Mouse (Mus musculus): ENCODE data around the gene Lama5.

The Lama5 gene

GRCm38 (mm10) chr2:180197323-180198037, 28.2 kb downstream of the Lama5 start:
- DNase-seq: no peak

GRCm38 (mm10) chr2:180196610-180197322, 28.9 kb downstream of the Lama5 start:
- no peak for DNase-seq

- DNase-seq: no peak
Measured at GRCm38 (mm10) chr2:180187362-180187761, 38.3 kb downstream of the Lama5 start.

- no peak for DNase-seq
Measured at GRCm38 (mm10) chr2:180185686-180186085, 40.0 kb downstream of the Lama5 start.

GRCm38 (mm10) chr2:180184752-180185109, 40.9 kb downstream of the Lama5 start:
- no peak for DNase-seq

GRCm38 (mm10) chr2:180184011-180184751, 41.5 kb downstream of the Lama5 start:
- no peak for DNase-seq

DNA sequence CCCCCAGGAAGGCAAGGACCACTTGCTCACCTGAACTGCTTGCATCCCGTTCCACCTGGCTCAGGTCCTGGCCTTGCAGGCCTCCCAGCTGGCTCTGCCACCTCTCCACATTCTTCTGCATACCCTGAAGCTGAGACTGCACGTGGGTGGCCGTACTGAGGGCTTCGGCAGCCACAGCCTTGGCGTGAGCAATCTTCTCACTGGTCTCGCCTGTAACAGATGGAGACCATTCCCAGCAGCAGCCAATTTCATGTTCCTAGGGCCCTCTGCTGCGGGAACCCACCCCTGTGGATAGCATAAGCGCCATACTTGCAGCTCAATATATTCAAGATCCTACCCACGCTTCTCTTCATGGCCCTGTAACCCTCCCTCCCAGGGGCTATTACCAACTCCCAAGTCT, 44.1 kb downstream of the Lama5 start:
- no peak for DNase-seq

DNA sequence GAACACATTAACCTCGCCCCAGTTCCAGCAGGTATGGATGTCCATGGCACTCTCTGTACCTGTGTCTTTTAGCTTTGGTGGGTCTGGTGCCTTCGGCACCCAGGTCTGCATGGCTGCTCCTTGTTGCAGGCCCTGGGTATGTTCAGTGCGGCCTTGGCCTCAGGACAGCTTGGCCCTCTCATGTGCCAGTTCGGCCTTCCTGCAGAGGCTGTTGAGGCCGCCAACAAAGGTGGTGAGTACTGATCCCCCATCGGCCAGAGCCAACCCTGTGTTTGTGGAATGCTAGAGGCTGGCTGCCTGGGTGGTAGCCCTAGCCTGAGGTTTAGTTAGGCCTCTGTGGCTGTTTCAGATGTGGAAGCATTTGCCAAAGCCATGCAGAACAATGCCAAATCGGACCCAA, 49.9 kb downstream of the Lama5 start:
- no peak for DNase-seq

DNA sequence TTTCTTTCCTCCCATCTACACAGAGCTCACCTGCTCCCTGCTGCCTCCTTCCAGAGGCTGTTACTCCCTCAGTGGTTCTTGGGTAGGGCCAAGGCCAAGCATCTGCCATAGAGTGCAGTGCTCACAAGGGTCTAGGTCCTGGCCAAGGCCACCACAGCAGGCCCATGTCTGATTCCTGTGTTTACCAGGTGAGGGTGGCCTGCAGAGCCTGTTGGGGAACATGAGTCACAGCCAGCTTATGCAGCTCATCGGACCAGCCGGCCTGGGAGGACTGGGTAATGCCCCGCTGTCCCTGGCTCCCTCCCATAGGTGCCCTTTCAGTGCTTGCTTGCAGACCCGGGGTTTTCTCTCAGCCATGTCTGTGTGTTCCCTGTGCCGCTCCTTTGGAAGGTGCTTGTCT, 51.5 kb downstream of the Lama5 start:
- DNase-seq: no peak

DNA sequence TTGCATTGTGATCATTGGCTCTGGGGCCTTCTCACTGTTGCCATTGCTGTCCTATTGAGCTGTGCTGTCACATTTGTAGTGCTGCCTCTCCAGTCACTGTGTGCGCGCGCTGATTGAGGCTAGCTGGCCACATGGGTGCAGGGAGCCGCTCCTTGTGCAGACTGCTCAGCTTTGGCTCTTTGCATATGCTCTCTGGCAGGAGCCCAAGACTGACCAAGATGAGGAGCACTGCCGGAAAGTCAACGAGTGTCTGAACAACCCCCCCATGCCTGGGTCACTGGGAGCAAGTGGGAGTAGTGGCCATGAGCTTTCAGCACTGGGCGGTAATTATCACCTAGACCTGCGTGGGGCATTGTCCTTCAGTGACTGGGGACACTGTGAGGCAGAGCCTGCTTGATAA, 51.9 kb downstream of the Lama5 start:
- peak; percentile 29 to 43 for DNase-seq

- peak in 1 of 2 experiments; percentile 39 for DNase-seq
Measured at GRCm38 (mm10) chr2:180173163-180173562, 52.5 kb downstream of the Lama5 start.

- no peak for DNase-seq
Measured at GRCm38 (mm10) chr2:180172152-180172551, 53.5 kb downstream of the Lama5 start.

DNA sequence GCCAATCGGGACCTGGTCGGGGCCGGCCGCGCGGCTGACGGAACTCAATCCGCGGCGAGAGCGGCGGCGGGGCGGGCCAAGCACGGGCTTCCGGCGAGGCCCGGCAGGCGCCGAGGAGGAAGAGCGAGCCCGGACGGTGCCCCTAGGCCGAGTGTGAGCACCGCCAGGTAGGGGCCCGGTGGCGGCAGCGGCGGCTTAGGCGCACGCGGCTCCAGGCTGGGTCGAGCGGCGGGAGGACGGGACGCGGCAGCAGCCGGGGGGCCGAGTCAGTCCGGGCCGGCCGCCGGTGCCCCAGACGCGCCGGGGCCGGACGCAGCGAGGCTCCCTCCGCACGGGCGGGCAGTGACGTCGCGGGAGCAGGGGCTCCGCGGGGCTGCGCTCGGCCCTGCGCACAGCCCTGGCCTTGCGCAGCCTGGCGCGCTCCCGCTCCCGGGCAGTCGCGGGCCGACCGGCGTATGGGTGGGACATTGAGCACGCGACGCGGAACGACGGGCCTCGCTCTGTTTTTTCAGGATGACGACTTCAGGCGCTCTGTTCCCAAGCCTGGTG, 54.1 kb downstream of the Lama5 start:
- peak; percentile 63 to 79 for DNase-seq

GRCm38 (mm10) chr2:180170806-180171521, 54.7 kb downstream of the Lama5 start, which contains the start of gene Adrm1:
Gene Adrm1, plus strand, starts transcription at chr2:180171485.
- peak; percentile 97 to 98 for DNase-seq

DNA sequence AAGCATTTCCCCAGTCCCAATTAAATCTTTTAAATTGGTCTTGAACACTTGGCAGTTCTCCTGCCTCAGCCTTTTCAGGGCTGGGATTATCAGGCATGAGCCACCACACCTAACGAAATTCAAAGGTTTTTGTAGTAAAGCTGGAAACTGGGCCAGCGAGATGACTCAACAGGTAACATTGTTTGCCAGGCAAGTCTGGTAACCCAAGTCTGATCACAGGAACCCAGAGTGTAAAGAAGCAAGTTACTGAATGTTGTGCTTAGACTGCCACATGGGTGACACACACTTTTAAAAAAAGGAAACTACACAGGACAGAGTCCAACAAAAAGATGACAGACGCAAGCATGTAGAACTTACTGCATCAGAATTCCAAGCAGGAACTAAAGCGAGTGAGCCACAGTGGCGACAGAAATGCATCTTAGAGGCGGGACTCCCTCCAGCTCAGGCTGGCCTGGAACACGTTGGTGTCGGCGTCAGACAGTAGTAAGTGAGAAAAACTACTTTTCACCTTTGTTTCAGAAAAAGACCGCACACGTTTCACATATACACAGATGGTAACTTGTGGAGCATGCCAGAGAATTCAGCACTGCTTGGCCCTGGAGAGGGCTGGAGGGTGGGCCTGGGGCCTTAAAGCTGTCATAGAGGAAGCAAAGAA, 55.4 kb downstream of the Lama5 start:
- DNase-seq: no peak

- DNase-seq: no peak
Measured at GRCm38 (mm10) chr2:180166869-180167268, 58.8 kb downstream of the Lama5 start.

DNA sequence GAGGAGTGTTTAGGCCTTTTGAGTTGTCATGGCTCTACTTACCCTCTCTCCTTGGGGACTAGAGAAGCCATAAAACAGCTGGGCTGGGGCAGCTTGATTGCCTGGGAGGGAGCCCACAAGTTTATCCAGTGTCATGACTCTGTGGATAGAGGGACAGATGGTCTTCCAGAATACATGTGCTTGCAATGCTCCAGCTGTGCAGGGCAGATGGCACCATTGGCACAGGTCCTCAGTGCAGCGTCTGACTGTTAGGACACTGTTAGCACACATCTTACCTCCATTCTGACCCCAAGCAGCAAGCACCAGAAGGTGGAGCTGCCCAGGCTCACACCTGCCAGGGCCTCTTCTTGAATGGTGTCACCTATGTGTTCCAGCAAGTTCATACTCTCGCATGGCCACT, 59.8 kb downstream of the Lama5 start:
- DNase-seq: no peak

DNA sequence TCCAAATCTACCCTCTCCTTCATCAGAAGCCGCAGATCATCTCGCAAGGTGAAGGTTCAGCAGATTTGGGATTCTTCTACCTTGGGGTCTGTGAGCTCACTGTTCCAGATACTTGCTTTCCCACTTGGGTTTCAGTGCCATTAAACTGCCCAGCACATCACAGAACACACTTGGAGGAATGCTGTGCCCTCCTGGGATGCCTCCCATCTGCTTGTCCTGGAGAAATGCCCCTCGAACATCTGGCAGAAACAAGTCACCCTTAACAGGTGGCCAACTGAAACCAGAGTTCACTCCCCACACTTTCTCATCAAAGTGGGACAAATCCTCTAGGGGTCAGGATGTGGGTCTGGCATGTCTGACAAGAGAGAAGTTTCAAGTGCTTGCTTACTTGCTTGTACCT, 67.0 kb downstream of the Lama5 start:
- no peak for DNase-seq

GRCm38 (mm10) chr2:180154796-180155195, 70.9 kb downstream of the Lama5 start:
- no peak for DNase-seq

DNA sequence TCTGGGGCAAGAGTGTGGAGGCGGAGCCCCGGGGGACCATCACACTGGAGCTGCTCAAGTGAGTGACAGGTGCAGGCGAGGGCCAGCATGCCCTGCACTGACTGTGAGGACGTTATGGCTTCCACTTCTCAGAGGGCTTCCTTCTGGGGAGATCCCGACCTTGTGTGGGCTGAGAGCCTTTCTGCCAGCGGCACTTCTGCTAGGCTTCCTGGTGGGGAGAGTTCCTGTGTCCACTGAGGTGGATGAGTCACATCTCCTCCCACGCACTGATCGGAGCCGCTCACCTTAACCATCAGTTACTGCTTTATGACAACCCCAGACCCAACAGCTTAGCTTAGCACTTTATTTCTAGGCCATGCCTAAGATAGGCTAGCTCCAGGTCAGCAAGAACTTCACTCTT, 77.1 kb downstream of the Lama5 start:
- DNase-seq: no peak

GRCm38 (mm10) chr2:180147379-180147778, 78.3 kb downstream of the Lama5 start:
- DNase-seq: no peak

DNA sequence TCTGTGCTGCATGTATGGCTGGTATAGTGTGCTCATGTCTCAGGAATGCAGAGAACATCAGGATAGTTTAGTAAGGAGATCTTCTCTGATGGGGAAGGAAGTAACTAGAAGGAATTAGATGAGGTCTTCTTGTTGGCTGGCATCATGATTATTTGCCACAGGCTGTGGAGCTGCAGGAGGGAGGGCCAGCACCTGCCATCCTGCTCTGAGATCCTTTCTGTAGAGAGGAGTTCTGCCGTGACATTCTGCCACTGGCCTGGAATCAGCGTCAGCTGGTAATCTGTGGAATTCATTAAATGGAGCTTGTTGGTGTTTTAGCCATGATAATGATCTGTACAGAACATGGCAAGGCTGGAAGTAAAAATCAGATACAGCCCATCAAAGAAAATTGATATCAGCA, 79.6 kb downstream of the Lama5 start:
- DNase-seq: no peak
